Mouse (Mus musculus): ENCODE measurements around the gene Susd6. TPM values are rescaled to one million over a fixed set of nuclear protein-coding genes. Genes with fewer than 3 reads are reported as not detected.
A peak's percentile ranks its signal among the peaks of the same experiment; 100 is the strongest.

The Susd6 gene
- total RNA-seq, 1 experiment from 2014 or later, result 54.2 TPM

DNA sequence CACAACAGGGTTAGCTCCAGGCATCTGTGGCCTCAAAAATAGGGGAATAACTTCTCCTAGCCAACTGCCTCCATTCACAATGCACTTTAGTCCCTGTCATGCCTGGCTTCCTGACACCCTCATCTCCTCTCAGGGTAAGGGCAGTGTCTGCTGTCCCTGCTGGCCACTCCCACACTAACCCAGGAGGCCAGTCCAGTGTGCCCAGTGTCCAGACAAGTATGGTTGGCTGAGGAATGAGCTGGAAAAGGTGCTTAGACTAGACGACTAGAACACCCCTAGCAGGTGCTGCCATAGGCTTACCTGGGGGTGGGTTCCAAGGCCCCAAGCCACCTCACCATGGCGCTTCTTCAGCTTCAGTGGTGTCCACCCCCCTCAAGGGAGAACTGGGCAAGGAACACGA is 88.3 kb downstream of the Susd6 start:
- DNase-seq, result no peak

DNA sequence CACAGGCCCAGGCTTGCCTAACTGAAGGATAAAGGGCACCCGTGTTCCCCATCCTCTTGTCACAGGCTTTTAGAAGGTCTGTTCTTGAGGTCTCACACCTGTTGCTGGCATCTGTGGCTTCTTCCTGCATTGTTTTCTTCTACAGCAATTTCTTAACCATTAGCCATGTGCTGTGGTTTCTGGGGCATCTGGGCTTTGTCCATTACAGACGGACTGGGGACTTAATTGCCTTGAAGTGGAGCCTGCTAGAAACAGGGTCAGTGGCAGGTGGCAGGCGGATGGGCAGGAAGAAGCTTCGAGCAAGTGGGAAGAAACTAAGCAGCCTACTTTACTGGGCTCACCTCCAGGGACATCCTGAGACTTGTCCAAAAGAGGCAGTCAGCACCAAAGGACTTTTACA is 89.0 kb downstream of the Susd6 start:
- DNase-seq, result no peak

GRCm38 (mm10) chr12:80881121-80881520 is 90.8 kb downstream of the Susd6 start:
- DNase-seq, result no peak

GRCm38 (mm10) chr12:80883278-80883677 is 93.0 kb downstream of the Susd6 start:
- DNase-seq, result no peak

- DNase-seq, result no peak
These were observed 93.6 kb downstream of the Susd6 start for GRCm38 (mm10) chr12:80883881-80884280.

DNA sequence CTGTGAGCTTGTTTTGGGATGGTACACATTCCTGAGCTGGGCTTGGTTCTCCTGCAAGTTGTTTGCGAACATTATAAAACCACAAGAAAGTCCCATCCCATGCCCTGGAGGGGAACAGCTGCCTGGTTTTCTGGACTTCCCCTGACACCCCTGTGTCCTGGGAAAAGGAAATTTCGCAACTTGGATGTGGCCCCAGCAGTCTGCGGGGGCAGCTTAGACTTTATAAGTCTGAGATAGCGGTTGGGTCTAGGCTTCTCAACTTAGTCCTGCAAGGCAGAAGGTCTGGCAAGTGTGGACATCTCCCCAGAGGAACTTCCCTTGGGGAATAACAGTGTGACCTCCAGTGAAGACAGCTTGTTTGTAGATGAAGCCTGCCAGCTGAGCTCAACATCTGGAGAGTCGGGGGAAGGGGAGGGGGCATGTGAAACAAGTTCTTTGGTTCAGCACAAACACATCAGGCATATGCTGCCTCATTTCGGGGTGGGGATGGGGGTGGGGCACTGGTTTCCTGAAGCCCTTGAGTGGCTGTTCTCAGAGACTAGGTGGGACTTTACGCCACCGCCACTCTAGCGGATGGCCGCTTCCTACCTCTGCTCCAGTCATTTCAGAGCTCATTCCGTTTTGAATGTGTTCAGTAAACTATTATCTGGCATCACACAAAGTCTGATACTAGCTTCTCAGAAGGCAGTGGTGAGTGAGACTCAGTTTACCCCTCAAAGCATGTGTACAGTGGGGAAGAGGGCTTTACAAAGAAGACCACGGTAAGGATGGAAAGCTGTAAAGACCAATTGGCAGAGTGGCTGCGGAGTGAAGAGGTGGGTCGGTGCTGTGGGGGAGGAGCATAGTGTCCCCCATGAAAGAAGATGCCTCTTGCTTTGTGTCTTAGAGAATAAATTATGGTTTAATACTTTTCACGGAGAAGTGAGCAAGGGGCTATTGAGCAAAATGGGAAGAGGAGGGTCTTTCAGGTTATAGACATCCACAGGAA is 95.3 kb downstream of the Susd6 start:
- DNase-seq, result peak; percentile 23

DNA sequence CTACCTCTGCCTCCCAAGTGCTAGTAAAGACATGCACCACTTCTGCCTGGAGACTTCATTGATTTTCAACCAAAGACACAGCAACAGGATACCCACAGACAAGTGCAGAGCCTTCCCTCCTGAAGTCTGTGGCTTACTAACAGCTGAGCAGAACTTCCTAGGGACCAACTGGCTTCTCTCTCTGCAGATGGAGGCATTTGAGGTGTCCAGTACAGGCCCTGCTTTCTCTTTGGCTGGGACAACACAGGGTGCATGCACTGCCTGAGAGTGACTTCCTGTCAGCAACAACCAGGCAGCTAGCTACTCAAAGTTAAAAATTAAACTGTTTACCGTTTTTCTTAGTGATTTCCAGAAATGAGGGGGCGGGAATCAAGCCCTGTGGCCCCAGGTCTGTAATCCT is 96.7 kb downstream of the Susd6 start:
- no peak for DNase-seq

- no peak for DNase-seq
These were observed 99.0 kb downstream of the Susd6 start for GRCm38 (mm10) chr12:80889331-80889730.

GRCm38 (mm10) chr12:80891074-80891473 is 100.8 kb downstream of the Susd6 start:
- no peak for DNase-seq

- no peak for DNase-seq
These were observed 103.6 kb downstream of the Susd6 start for GRCm38 (mm10) chr12:80893720-80894494.

DNA sequence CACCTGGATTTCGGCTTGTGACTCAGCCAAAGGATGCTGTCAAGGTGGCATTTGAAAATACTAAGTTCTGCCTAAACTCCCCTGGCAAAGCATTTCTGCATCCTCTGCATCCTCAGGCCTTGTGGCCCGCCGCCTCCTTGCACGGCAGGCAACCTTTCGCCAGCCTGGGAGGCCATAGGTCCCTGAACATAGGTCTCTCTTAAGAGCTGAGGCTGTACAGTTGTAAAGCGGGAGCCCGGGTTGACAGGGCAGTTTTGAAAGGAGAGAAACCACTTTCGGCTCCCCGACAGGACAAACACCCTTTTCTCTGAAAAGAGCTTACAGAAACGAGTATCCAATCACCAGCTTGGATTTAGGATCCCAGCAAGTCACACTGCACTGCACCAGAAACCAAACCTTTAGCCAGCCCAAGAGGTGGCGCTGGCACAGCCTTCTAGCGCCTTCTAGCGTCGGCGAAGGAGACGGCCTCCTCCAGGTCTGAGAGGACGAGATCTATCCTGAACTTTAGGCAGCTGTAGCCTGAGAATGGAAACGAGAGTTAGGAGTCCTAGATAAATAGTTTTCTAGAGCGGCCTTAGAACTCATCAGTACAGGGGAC is 104.8 kb downstream of the Susd6 start:
- DNase-seq, result peak; percentile 74

GRCm38 (mm10) chr12:80909631-80910030 is 119.3 kb downstream of the Susd6 start:
- no peak for DNase-seq

- peak; percentile 38 for DNase-seq
These were observed 127.5 kb downstream of the Susd6 start for GRCm38 (mm10) chr12:80917764-80918163.

GRCm38 (mm10) chr12:80921301-80921700 is 131.0 kb downstream of the Susd6 start:
- no peak for DNase-seq

DNA sequence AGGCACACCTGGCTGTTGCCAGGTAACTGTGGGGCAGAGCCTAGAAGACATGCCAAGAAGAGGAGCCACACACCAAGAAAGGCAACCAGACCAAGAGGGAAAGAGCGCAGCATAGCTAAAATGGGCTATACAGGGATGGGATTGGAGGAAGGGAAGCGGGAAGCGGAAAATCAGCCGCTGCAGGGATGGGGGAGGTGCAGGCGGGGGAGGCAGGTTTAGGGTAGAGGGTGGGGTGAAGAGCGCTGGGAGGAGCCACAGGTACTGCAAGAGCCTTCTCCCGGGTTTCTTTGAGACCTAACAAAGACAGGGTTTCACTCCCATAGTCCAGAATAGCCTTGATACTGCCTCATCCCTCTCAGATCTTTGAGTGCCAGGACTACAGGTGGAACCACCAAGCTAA is 132.6 kb downstream of the Susd6 start:
- DNase-seq, result no peak

- DNase-seq, result no peak
These were observed 133.3 kb downstream of the Susd6 start for GRCm38 (mm10) chr12:80923602-80924001.

DNA sequence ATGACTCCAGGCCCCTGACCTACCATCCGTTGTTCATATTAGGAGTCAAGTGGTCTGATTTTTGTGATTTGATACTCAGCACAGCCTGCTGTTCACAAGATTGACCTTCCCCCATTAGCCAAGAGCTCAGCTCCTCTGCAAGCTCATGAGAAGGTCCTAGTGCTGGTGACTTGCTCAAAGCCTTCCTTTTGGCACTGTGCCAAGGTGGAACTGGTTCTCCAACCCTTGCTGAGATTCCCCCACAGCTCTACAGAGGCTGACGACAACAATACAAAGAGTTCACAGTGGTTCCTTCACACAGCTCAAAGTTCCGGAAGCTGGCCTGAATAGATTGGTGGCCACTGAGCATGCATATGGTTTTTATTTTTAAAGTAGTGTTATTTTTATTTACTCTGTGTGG is 133.9 kb downstream of the Susd6 start:
- no peak for DNase-seq

- no peak for DNase-seq
These were observed 135.6 kb downstream of the Susd6 start for GRCm38 (mm10) chr12:80925919-80926318.

GRCm38 (mm10) chr12:80926550-80926949 is 136.2 kb downstream of the Susd6 start:
- no peak for DNase-seq

- DNase-seq, result no peak
These were observed 137.2 kb downstream of the Susd6 start for GRCm38 (mm10) chr12:80927518-80927917.

DNA sequence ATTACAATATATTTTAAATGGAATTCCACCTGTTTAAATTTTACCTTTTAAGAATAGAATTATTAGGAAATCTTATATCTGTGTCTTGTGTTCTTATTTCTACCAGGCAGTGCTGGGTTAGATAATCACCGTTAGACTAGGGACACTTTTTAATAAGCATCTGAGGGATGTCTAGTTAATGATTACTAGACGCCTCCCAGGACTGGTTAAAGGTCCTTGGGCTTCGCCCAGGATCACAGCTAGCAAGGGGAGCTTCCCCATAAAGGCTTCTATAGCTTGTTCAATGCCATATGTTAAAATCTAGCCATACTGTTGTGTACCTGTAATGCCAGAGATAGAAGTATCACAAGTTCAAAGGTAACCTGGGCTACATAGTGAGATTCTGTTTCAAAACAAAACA is 138.6 kb downstream of the Susd6 start:
- no peak for DNase-seq

DNA sequence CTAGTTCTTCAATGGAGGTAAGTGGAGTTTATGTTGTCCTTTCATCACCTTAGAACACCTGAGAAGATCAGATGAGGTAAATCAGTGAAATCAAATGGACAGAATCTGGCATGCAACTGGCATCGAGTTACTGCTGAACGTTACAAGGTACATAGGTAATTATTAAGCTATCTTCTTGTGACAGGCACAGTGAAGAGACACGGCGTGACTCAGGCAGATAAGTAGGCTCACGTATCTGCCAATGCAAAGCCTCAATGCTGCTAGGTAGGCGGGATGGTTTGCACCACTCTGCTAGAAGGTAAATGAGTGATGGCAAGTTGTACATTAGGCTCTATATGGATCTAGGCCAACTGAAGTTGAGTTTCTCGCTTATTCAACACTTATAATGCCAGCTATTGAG is 139.8 kb downstream of the Susd6 start:
- DNase-seq, result no peak

Measured in adrenal gland, postnatal 25 days (tissue).